Mouse (Mus musculus): ENCODE data around the gene Maea. TPM values are rescaled to one million over a fixed set of nuclear protein-coding genes. Genes with fewer than 3 reads are reported as not detected.

Maea gene
- 114 TPM for polyA plus RNA-seq (2012; fragmentation: generic; extraction: Trizol)

- Histone ChIP-seq H3K79me2 (ENCODE audit: control insufficient read depth, insufficient read depth) (peaks cover 47% of the 10 kb centered on the region), H3K4me3 (peak within 1 kb of the TSS; percentile 72), H3K4me2 (ENCODE audit: low read depth) (peak within 1 kb of the TSS; percentile 95)
Observed at GRCm38 (mm10) chr5:33335273-33335976, at the start of gene Maea. Maea (plus strand) TSS chr5:33335509.

GRCm38 (mm10) chr5:33293796-33294430 is 41.4 kb upstream of the Maea start:
- Histone ChIP-seq H3K79me2 (ENCODE audit: control insufficient read depth, insufficient read depth) (no peaks in the 10 kb centered on the region), H3K4me2 (ENCODE audit: low read depth) (no peak overlapping the region), H3K27me3 (ENCODE audit: control insufficient read depth, insufficient read depth, insufficient read length) (peaks cover 12% of the 10 kb centered on the region), H3ac (ENCODE audit: control insufficient read depth, insufficient read length) (no peak overlapping the region), H3K4me3 (no peak overlapping the region), H3K36me3 (ENCODE audit: control insufficient read depth, insufficient read depth) (no peaks in the 10 kb centered on the region)
- TF ChIP-seq MYOG (IDR thresholded peaks at IDR 0.05; ENCODE audit: control insufficient read depth in 1 of 3, insufficient read depth in 1 of 3, insufficient read length in 2 of 3, low read depth in 2 of 3), result peak in 1 of 3 experiments; percentile 29
- 0 out of 2 replicates have a peak, but pooled peaks have one; percentile 2 for TF ChIP-seq CEBPB (IDR thresholded peaks at IDR 0.05; ENCODE audit: insufficient read depth, poor library complexity, severe bottlenecking)
- TF ChIP-seq MAX (IDR thresholded peaks at IDR 0.05; ENCODE audit: low read depth), result no peak

More at GRCm38 (mm10) chr5:33335273-33335976, at the start of gene Maea:
- peaks cover 4% of the 10 kb centered on the region for H3K36me3 ChIP-seq (ENCODE audit: control insufficient read depth, insufficient read depth)
- TF ChIP-seq E2F4 (IDR thresholded peaks at IDR 0.05; ENCODE audit: insufficient read depth) (peak; percentile 61), MYOG (IDR thresholded peaks at IDR 0.05; ENCODE audit: control insufficient read depth in 1 of 3, insufficient read depth in 1 of 3, insufficient read length in 2 of 3, low read depth in 2 of 3) (peak in 2 of 3 experiments; percentile 39 to 52), POLR2AphosphoS2 (IDR thresholded peaks at IDR 0.05; ENCODE audit: insufficient read length, low read depth) (peak; percentile 71), SRF (IDR thresholded peaks at IDR 0.05; ENCODE audit: control insufficient read depth, insufficient read length, low read depth) (no peak), REST (IDR thresholded peaks at IDR 0.05; ENCODE audit: insufficient read depth, insufficient read length) (peak; percentile 8), MYOD1 (IDR thresholded peaks at IDR 0.05; ENCODE audit: control insufficient read depth in 1 of 3, insufficient read length in 2 of 3, low read depth in 2 of 3) (peak in 2 of 3 experiments; percentile 29 to 60), POLR2A (IDR thresholded peaks at IDR 0.05; ENCODE audit: insufficient read length, low read depth) (peak; percentile 94), TCF12 (IDR thresholded peaks at IDR 0.05; ENCODE audit: insufficient read depth, poor library complexity, severe bottlenecking) (no peak), CEBPB (IDR thresholded peaks at IDR 0.05; ENCODE audit: insufficient read depth, poor library complexity, severe bottlenecking) (no peak)
- peak within 1 kb of the TSS; percentile 97 for H3ac ChIP-seq (ENCODE audit: control insufficient read depth, insufficient read length)
- H3K27me3 ChIP-seq (ENCODE audit: control insufficient read depth, insufficient read depth, insufficient read length), result no peaks in the 10 kb centered on the region

DNA sequence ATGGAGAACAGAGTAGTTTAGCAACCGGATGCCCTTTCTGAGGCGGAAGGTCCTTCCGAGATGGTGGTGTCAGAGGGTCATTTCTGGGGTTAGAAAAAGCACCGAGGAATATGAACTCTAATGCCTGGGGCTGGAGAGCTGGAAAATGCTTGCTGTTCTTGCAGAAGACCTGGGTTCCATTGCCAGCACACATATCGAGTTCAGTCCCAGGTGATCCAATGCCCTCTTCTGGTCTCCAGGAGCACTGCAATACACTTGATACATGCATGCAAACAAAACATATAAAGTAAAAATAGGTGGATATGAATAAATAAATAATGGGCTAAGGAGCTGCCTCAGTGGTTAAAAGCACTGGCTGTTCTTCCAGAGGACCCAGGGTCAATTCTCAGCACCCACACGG is 38.1 kb upstream of the Maea start:
- Histone ChIP-seq H3K79me2 (ENCODE audit: control insufficient read depth, insufficient read depth) (no peaks in the 10 kb centered on the region), H3K4me3 (no peak overlapping the region), H3K36me3 (ENCODE audit: control insufficient read depth, insufficient read depth) (no peaks in the 10 kb centered on the region), H3K4me2 (ENCODE audit: low read depth) (no peak overlapping the region), H3K27me3 (ENCODE audit: control insufficient read depth, insufficient read depth, insufficient read length) (peaks cover 10% of the 10 kb centered on the region), H3ac (ENCODE audit: control insufficient read depth, insufficient read length) (no peak overlapping the region)
- TF ChIP-seq TCF12 (IDR thresholded peaks at IDR 0.05; ENCODE audit: insufficient read depth, poor library complexity, severe bottlenecking), result no peak
- TF ChIP-seq MYOG (IDR thresholded peaks at IDR 0.05; ENCODE audit: control insufficient read depth in 1 of 3, insufficient read depth in 1 of 3, insufficient read length in 2 of 3, low read depth in 2 of 3), result no peak
- TF ChIP-seq SRF (IDR thresholded peaks at IDR 0.05; ENCODE audit: control insufficient read depth, insufficient read length, low read depth), result no peak
- no peak for TF ChIP-seq TCF3 (IDR thresholded peaks at IDR 0.05; ENCODE audit: insufficient read length, low read depth)
- no peak for TF ChIP-seq REST (IDR thresholded peaks at IDR 0.05; ENCODE audit: insufficient read depth, insufficient read length)
- TF ChIP-seq POLR2A (IDR thresholded peaks at IDR 0.05; ENCODE audit: insufficient read length, low read depth), result no peak
- no peak for TF ChIP-seq POLR2AphosphoS2 (IDR thresholded peaks at IDR 0.05; ENCODE audit: insufficient read length, low read depth)
- no peak for TF ChIP-seq E2F4 (IDR thresholded peaks at IDR 0.05; ENCODE audit: insufficient read depth)
- no peak for TF ChIP-seq USF1 (IDR thresholded peaks at IDR 0.05; ENCODE audit: low read depth)
- no peak for TF ChIP-seq MAX (IDR thresholded peaks at IDR 0.05; ENCODE audit: low read depth)
- TF ChIP-seq MYOD1 (IDR thresholded peaks at IDR 0.05; ENCODE audit: control insufficient read depth in 1 of 3, insufficient read length in 2 of 3, low read depth in 2 of 3), result no peak
- no peak for TF ChIP-seq CEBPB (IDR thresholded peaks at IDR 0.05; ENCODE audit: insufficient read depth, poor library complexity, severe bottlenecking)

- Histone ChIP-seq H3K27me3 (ENCODE audit: control insufficient read depth, insufficient read depth, insufficient read length) (no peaks in the 10 kb centered on the region), H3K79me2 (ENCODE audit: control insufficient read depth, insufficient read depth) (no peaks in the 10 kb centered on the region), H3K4me2 (ENCODE audit: low read depth) (no peak overlapping the region), H3K36me3 (ENCODE audit: control insufficient read depth, insufficient read depth) (no peaks in the 10 kb centered on the region), H3K4me3 (no peak overlapping the region), H3ac (ENCODE audit: control insufficient read depth, insufficient read length) (no peak overlapping the region)
- TF ChIP-seq MYOD1 (IDR thresholded peaks at IDR 0.05; ENCODE audit: control insufficient read depth in 1 of 3, insufficient read length in 2 of 3, low read depth in 2 of 3) (no peak), MYOG (IDR thresholded peaks at IDR 0.05; ENCODE audit: control insufficient read depth in 1 of 3, insufficient read depth in 1 of 3, insufficient read length in 2 of 3, low read depth in 2 of 3) (no peak), USF1 (IDR thresholded peaks at IDR 0.05; ENCODE audit: low read depth) (no peak), MAX (IDR thresholded peaks at IDR 0.05; ENCODE audit: low read depth) (no peak)
Observed at GRCm38 (mm10) chr5:33301801-33302200, 33.5 kb upstream of the Maea start.
